In the genomic region with DNA sequence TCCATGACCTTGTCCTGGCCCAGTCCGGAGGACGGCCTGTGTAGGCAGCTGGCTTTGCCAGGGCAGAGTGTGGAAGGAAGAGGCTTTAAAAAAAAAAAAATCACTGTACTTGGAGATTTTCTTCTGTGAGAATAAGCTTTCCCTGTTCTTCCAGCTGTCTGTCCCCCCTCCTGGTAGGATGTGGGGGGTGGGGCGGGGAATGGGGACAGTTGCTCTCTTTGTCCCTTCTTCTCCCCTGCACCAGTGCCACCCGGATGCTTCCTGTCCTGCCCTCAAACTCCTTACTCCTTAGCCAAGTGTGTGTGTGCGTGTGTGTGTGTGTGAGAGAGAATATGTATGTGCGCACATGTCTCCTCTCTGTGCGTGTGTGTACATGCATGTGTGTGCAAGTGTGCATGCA, we compare ENCODE assay signal across 17 mouse cellular contexts. TPM values are rescaled to one million over a fixed set of nuclear protein-coding genes. Genes with fewer than 3 reads are reported as not detected.
"Had no signal": no experiment of that assay in that cellular context is flagged by ENCODE, and none has a peak within 500 bp of the region (broad histone marks: within the 10 kb centered on the region; RNA-seq: fewer than 3 reads in every experiment).

No protein-coding gene starts in this region.

- H3K27ac ChIP-seq: left cerebral cortex, adult 2 months; liver, embryonic 12.5 days; midbrain, embryonic 10.5 days; neural tube, embryonic 12.5 days; stomach, postnatal 0 days had no signal

- H3K9me3 ChIP-seq: liver, embryonic 12.5 days; neural tube, embryonic 12.5 days had no signal

- ATAC-seq: liver, embryonic 12.5 days had no signal

- H3K4me2 ChIP-seq: liver, embryonic 12.5 days; lung, embryonic 14.5 days; neural tube, embryonic 12.5 days had no signal

- H3K4me3 ChIP-seq: left cerebral cortex, adult 2 months; liver, embryonic 12.5 days; midbrain, embryonic 10.5 days; myocyte; neural tube, embryonic 12.5 days had no signal

- DNase-seq: kidney, adult 8-10 months; kidney, postnatal 25 days; lung, embryonic 14.5 days; lung, postnatal 10 days; lung, postnatal 4 days; midbrain, embryonic 14.5 days; right cerebral cortex, postnatal 25 days; thymus, postnatal 14 days had no signal

- H3K27me3 ChIP-seq: liver, embryonic 12.5 days; neural tube, embryonic 12.5 days had no signal

- H3K4me1 ChIP-seq: midbrain, embryonic 10.5 days; neural tube, embryonic 12.5 days had no signal

- H3K9ac ChIP-seq: liver, embryonic 12.5 days; lung, embryonic 14.5 days; neural tube, embryonic 12.5 days had no signal

RNA-seq across cellular contexts. Expression of a gene that starts 17.1 kb away (rescaled TPM):
- total RNA-seq: left cerebral cortex, adult 2 months; left cerebral cortex, postnatal 14 days; megakaryocyte, adult 5-6 weeks had no signal
- polyA plus RNA-seq: liver, embryonic 12.5 days; liver, embryonic 16.5 days; lung, embryonic 14.5 days; midbrain, embryonic 14.5 days; myocyte; neural tube, embryonic 12.5 days had no signal
